Mouse (Mus musculus) liver, embryonic 15.5 days (tissue): Measurements from ENCODE around the gene Neurl1a. TPM values are rescaled to one million over a fixed set of nuclear protein-coding genes. Genes with fewer than 3 reads are reported as not detected.

Experiments used
- ATAC-seq: fragments of 200-750 bp; cut with Nextera tagmentation; 2 replicates; pipeline ENCODE4 v1.8.0; 2017; ENCODE audit warnings: moderate number of reproducible peaks, mild to moderate bottlenecking, moderate library complexity; ENCODE audit not compliant: insufficient read depth
- H3K27ac ChIP-seq: fragments of 300-500 bp; sonication (generic); replicated peaks from 2 replicates; pipeline ENCODE4 v1.5.1; 2015; ENCODE audit warnings: mild to moderate bottlenecking, inconsistent platforms
- H3K27me3 ChIP-seq: fragments of 300-500 bp; sonication (generic); 2 replicates; pipeline ENCODE4 v1.6.1; 2015; ENCODE audit warnings: mild to moderate bottlenecking, inconsistent platforms
- H3K36me3 ChIP-seq: fragments of 300-500 bp; sonication (generic); replicated peaks from 2 replicates; pipeline ENCODE4 v1.6.1; 2015; ENCODE audit warnings: moderate library complexity, mild to moderate bottlenecking, inconsistent platforms
- H3K4me1 ChIP-seq: fragments of 300-500 bp; sonication (generic); replicated peaks from 2 replicates; pipeline ENCODE4 v1.6.1; 2015; ENCODE audit warnings: inconsistent platforms
- H3K4me2 ChIP-seq: fragments of 300-500 bp; sonication (generic); 2 replicates; pipeline ENCODE4 v1.6.1; 2015; ENCODE audit warnings: moderate library complexity, mild to moderate bottlenecking, inconsistent platforms
- H3K4me3 ChIP-seq: fragments of 300-500 bp; sonication (generic); replicated peaks from 2 replicates; pipeline ENCODE4 v1.5.1; 2015; ENCODE audit warnings: mild to moderate bottlenecking, inconsistent platforms
- H3K9ac ChIP-seq: fragments of 300-500 bp; sonication (generic); 2 replicates; pipeline ENCODE4 v1.6.1; 2015; ENCODE audit warnings: moderate library complexity, mild to moderate bottlenecking, inconsistent platforms
- H3K9me3 ChIP-seq: fragments of 300-500 bp; sonication (generic); replicated peaks from 2 replicates; pipeline ENCODE4 v1.6.1; 2016; ENCODE audit warnings: inconsistent platforms
- WGBS: fragments of 180-500 bp; shearing (Covaris S2); methylation state at CpG from one replicate; pipeline ENCODE4 v1.1.7; 2015; ENCODE audit warnings: mixed read lengths; ENCODE audit not compliant: insufficient replicate concordance; 5-methylcytosine and 5-hydroxymethylcytosine counted together
- polyA plus RNA-seq: library from polyadenylated mRNA; unstranded; fragments of >200 nt; fragmentation: Nextera tagmentation; extraction: Ambion mirVana; gene quantifications from 2 replicates; pipeline ENCODE4 v1.2.1, GENCODE M21; 2015

Neurl1a gene
- polyA plus RNA-seq, 1 experiment from 2014 or later, result 1.1 TPM

DNA sequence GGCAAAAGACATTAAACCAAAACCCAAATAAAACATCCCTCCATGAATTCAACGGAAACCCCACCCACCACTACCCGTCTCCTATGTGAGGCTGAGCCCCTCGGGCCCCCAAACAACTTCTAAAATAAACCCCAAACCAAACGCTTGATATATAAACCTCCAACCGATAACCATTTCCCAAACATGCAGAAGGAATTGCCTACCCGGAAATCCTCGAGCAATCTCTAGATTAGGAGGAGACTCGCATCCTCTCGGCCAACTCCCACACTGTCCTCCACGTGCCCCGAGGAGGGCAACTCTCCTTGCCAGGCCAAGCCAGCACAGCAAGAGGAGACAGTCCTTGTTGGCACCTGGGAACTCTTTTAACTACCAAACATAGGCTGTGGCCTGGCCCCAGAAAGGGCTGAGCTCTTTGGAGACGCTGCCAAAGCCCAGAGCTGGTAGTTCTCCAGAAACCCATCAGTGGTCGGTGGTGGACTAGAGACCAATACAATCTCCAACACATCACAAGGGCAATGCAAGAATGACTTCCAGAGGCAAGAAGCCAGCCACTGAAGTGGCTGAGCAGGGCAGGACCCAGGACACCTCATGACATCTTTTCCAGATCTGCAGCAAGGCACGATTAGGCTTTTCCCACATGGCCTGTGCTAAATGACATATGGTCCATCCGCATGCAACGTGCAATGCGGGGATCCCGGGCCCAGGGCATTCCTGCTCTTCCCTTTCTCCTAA lies 87.6 kb downstream of the Neurl1a start:
- Histone ChIP-seq H3K36me3 (peaks cover 18% of the 10 kb centered on the region; the same call in 1 of the 2 replicates), H3K9ac (no peak overlapping the region), H3K4me2 (no peak overlapping the region), H3K4me1 (no peaks in the 10 kb centered on the region), H3K27ac (no peak overlapping the region), H3K27me3 (no peaks in the 10 kb centered on the region), H3K4me3 (no peak overlapping the region), H3K9me3 (no peaks in the 10 kb centered on the region)
- ATAC-seq, result no peak
- WGBS, result 79% methylated on average over 18 of the region's 18 CpGs

DNA sequence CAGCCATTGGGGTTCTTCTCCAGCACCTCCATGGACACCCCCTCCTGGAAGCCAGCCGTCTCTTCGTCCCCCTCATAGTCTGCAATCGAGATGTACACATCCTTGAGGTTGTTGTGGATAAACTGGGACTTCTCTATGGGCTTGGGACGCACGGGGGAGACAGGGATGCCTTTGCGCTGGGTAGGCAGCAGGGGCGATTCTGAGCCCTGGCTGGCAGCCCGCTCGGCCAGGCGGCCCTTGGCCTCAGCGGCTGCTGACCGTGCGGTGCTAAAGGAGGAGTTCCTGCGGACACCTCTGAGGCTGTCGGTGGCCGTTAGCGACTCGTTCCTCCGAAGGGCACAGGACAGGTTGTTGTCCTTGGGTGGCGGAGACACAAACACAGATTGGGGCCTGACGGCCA lies 88.4 kb downstream of the Neurl1a start:
- Histone ChIP-seq H3K36me3 (peaks cover 21% of the 10 kb centered on the region; the same call in 1 of the 2 replicates), H3K4me1 (no peaks in the 10 kb centered on the region), H3K27me3 (no peaks in the 10 kb centered on the region), H3K9ac (no peak overlapping the region), H3K4me3 (no peak overlapping the region), H3K9me3 (no peaks in the 10 kb centered on the region), H3K27ac (no peak overlapping the region), H3K4me2 (no peak overlapping the region)
- no peak for ATAC-seq
- 77% methylated on average over 21 of the region's 21 CpGs for WGBS

DNA sequence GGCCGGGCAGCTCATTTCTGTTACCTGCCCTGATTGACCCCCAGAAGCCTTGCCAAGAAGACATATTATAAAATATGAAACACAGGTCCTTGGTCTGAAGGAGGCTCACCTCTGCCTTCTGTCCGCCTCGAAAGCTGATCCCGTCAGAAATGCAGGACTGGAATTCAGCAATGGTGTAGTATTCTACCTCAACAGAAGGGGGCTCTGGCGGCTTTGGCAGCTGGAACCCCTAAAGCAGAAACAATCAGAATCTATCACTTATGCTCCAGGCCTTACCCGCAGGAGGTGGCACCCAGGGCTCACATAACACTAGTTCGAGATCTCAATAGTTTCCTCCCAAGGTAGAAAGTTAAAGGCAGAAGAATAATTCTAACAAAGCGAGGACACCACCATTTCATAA lies 91.1 kb downstream of the Neurl1a start:
- Histone ChIP-seq H3K4me1 (no peaks in the 10 kb centered on the region), H3K27ac (no peak overlapping the region), H3K4me2 (no peak overlapping the region), H3K27me3 (no peaks in the 10 kb centered on the region), H3K9me3 (no peaks in the 10 kb centered on the region), H3K36me3 (peaks cover 26% of the 10 kb centered on the region; the same call in 1 of the 2 replicates), H3K4me3 (no peak overlapping the region), H3K9ac (no peak overlapping the region)
- no peak for ATAC-seq
- 53% methylated on average over 8 of the region's 8 CpGs for WGBS

DNA sequence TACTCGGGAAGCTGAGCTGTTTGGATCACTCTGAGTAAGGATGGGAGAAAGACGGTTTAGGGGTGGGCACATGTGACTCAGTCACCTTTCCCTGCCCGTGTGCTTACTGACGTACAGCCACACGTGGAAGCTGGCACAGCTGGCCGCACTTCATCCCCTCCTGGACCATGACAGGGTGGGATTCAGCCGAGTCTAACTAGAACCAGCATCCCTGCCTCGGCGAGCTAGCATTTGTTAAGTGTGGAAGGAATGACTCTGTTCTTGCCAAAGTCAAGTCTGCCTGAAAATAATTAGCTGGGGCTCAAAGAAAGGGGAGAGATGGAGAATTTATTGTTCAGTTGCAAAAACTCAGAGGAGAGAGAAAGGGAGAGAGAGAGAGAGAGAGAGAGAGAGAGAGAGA lies 91.9 kb downstream of the Neurl1a start:
- Histone ChIP-seq H3K9ac (no peak overlapping the region), H3K4me2 (no peak overlapping the region), H3K27me3 (no peaks in the 10 kb centered on the region), H3K27ac (no peak overlapping the region), H3K4me1 (no peaks in the 10 kb centered on the region), H3K4me3 (no peak overlapping the region), H3K36me3 (peaks cover 26% of the 10 kb centered on the region; the same call in 1 of the 2 replicates), H3K9me3 (no peaks in the 10 kb centered on the region)
- 64% methylated on average over 9 of the region's 9 CpGs for WGBS
- no peak for ATAC-seq

DNA sequence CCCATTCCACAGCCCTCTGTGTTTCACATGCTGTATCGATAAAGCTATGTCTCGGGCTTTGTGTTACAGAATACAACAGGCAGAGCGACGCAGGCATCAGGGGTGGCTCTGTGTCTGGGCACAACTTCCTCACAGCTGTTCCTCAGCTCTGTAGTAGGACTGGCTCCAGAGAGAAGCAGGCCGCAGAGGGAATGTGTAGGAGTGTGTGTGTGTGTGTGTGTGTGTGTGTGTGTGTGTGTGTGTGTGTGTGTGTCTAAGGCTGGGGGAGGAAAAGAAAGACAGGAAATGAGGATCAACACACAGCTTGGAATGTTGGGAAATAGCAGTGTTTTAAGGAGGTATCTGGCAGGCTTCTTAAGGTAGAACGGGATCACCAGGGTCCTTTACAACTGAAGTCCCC lies 98.1 kb downstream of the Neurl1a start:
- Histone ChIP-seq H3K27ac (no peak overlapping the region), H3K9ac (no peak overlapping the region), H3K4me3 (no peak overlapping the region), H3K4me1 (peaks cover 11% of the 10 kb centered on the region), H3K27me3 (no peaks in the 10 kb centered on the region), H3K9me3 (no peaks in the 10 kb centered on the region), H3K4me2 (no peak overlapping the region), H3K36me3 (peaks cover 17% of the 10 kb centered on the region)
- WGBS, result 61% methylated on average over 6 of the region's 6 CpGs
- ATAC-seq, result no peak

DNA sequence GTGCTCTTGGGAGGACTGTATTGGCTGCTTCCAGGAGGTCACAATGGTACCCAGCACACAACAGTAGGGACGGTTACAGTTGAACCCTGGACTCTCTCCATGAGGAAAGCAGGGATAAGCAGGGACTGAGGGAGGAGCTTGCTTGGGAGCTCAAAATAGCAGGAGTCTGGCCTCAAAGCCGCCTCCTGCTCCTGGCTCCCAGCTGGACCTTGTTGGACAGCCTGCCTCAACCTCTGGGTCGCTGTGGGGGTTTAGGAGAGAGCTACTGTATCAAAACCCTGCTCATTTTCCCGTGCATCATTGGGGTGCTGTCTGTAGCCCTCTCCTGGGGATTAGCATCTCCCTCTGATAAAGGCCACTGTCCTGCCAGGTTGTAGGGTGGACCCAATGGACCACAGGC lies 100.8 kb downstream of the Neurl1a start:
- Histone ChIP-seq H3K4me2 (no peak overlapping the region), H3K4me3 (no peak overlapping the region), H3K27ac (no peak overlapping the region), H3K27me3 (no peaks in the 10 kb centered on the region), H3K4me1 (peaks cover 11% of the 10 kb centered on the region), H3K36me3 (peaks cover 10% of the 10 kb centered on the region), H3K9me3 (no peaks in the 10 kb centered on the region), H3K9ac (no peak overlapping the region)
- no peak for ATAC-seq
- 53% methylated on average over 4 of the region's 4 CpGs for WGBS

DNA sequence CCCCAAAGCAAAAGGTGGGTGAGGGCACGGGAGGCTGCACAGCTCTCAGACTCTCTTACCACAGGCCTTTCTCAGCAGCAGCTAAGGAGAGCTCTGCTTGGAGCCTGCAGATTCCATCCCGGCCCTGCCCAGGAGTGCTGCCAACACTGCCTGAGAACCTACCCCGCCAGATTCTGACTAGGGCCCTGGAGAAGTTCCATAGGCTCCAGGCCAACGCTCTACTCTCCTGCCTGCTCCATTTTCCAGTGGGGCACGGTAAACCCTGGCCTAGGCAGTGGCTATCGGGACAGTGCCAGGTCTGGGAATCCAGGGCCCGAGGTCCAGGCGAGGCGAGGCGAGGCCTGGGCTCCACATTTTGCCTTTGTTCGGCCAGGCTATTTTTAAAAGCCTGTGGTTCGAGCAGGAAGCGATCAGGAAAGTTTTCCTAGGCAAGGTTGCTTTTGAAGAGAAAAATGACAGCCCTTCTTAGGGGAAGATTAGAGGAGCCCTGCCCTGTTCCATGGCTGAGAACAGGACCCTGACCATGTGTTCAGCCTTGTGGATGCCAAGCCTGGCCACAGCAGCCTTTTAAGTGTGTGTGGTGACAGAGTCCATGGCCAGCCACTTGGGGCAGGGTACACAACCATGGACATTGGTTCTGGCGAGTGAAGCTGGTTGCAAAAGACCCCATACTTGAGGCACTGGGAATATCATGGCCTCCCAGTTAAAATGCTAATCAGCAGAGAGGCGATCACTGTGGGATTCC lies 101.3 kb downstream of the Neurl1a start:
- ATAC-seq, result no peak
- H3K27me3 ChIP-seq, result no peaks in the 10 kb centered on the region
- H3K9ac ChIP-seq, result no peak overlapping the region
- H3K4me1 ChIP-seq, result peaks cover 11% of the 10 kb centered on the region
- H3K36me3 ChIP-seq, result peaks cover 10% of the 10 kb centered on the region
- no peak overlapping the region for H3K4me2 ChIP-seq
- 62% methylated on average over 15 of the region's 15 CpGs for WGBS
- H3K27ac ChIP-seq, result no peak overlapping the region
- no peak overlapping the region for H3K4me3 ChIP-seq
- H3K9me3 ChIP-seq, result no peaks in the 10 kb centered on the region

DNA sequence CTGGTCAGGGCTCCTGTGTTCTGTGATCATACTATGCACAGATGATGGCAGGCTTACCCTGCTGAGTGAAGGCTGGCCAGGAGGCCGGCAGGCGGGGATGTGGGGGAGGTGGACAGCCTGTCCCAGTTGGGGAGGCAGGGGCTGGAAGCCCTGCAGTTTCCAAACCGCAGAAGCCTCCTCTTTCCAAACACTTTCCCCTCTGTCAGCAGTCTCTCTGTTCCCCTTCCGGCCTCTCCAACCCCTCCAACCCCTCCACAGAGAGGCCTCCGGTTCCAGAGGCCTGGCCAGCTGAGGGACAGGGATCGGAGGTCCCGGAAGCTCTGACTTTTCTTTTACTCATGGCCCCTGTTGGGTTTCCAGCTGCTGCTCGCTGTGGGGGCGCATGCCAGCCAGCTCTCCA lies 102.3 kb downstream of the Neurl1a start:
- 68% methylated on average over 9 of the region's 9 CpGs for whole genome bisulfite sequencing
- H3K9ac ChIP-seq, result no peak overlapping the region
- no peak overlapping the region for H3K4me2 ChIP-seq
- H3K4me1 ChIP-seq, result peaks cover 11% of the 10 kb centered on the region
- no peak for ATAC-seq
- peaks cover 14% of the 10 kb centered on the region for H3K36me3 ChIP-seq
- H3K27ac ChIP-seq, result no peak overlapping the region
- H3K4me3 ChIP-seq, result no peak overlapping the region
- H3K27me3 ChIP-seq, result no peaks in the 10 kb centered on the region
- no peaks in the 10 kb centered on the region for H3K9me3 ChIP-seq

DNA sequence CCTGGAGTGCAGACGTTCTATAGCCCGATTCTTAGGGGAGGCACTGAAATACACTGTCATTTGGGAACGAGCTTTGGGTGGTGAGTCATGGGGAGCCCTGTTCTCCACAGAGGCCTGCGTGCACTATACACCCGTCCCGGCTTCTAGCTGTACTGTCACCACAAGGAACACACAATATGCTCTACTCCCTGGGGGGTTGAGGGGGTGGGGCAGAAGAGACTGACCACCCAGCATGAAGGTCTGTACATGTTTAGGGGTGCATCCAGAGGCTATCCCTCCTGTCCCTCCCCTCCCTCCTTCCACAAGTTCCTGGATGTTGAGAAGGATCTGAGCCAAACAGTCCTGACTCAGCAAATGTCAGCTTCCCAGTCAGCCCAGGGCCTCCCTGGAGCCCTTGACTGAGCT lies 103.4 kb downstream of the Neurl1a start:
- Histone ChIP-seq H3K4me2 (no peak overlapping the region), H3K4me1 (peaks cover 11% of the 10 kb centered on the region), H3K9me3 (no peaks in the 10 kb centered on the region), H3K9ac (no peak overlapping the region), H3K27ac (no peak overlapping the region), H3K36me3 (peaks cover 7% of the 10 kb centered on the region; the same call in 1 of the 2 replicates), H3K27me3 (no peaks in the 10 kb centered on the region), H3K4me3 (no peak overlapping the region)
- ATAC-seq, result no peak
- WGBS, result 76% methylated on average over 6 of the region's 6 CpGs

DNA sequence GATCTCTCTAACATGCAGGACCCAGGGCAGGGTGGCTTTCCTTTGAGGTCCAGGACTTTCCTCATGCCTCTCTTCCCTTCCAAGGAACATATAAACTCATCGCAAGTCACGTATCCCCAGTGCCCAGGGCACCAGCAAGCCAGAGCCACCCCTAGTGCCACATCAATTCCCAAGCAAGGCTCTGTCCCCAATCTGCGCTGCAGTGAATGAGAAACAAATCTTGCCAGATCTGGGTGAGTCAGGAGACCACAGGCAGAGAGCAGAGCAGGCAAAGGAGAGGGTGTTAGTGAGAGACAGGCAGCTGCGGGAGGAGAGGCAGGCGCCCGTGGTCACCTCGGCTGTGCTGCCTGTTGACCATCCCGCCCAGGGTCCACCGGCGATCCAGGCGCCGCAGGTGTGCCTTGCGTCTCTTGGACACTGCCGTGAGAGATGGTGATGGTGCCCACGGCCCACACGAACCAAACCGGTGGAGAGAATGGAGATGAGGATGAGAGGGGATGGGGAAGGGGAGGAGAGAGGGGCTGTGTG lies 104.1 kb downstream of the Neurl1a start:
- Histone ChIP-seq H3K4me1 (peaks cover 11% of the 10 kb centered on the region), H3K27ac (no peak overlapping the region), H3K9ac (no peak overlapping the region), H3K4me3 (no peak overlapping the region), H3K9me3 (no peaks in the 10 kb centered on the region), H3K4me2 (no peak overlapping the region), H3K36me3 (peaks cover 5% of the 10 kb centered on the region; the same call in 1 of the 2 replicates), H3K27me3 (no peaks in the 10 kb centered on the region)
- no peak for ATAC-seq
- 86% methylated on average over 17 of the region's 17 CpGs for WGBS

DNA sequence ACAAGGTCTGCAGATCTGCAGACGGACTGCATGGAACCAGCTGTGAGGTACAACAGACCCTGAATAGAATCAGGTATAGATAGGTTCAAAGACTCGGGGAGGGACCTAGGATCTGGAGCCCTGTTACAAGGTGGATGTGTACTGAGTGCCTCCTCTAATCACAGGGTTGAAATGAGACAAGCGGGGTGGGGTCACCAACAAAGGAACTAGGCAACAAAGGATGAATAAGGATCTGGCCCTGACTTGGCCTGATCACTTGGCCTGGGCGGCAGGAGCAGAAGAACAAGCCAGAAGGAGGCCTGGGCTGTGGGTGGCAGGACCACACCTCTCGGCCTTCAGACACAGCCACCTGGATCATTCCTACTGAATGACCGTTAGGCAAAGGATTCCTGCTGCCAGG lies 107.0 kb downstream of the Neurl1a start:
- 67% methylated on average over 6 of the region's 6 CpGs for WGBS
- Histone ChIP-seq H3K27me3 (no peaks in the 10 kb centered on the region), H3K4me2 (no peak overlapping the region), H3K9me3 (no peaks in the 10 kb centered on the region), H3K9ac (no peak overlapping the region), H3K4me3 (no peak overlapping the region), H3K36me3 (peaks cover 5% of the 10 kb centered on the region; the same call in 1 of the 2 replicates), H3K27ac (no peak overlapping the region), H3K4me1 (peaks cover 4% of the 10 kb centered on the region; the same call in 1 of the 2 replicates)
- ATAC-seq, result no peak
